ENCODE assay signal across 25 mouse cellular contexts in genomic region chr15:21366366-21366765, GRCm38 (mm10).
DNase-seq lines count a peak whose midpoint lies in the region; ATAC-seq lines count a peak whose summit lies in the region.
"Had no signal": no experiment of that assay in that cellular context is flagged by ENCODE, and none has a peak within 500 bp of the region (broad histone marks: within the 10 kb centered on the region; RNA-seq: fewer than 3 reads in every experiment).

No protein-coding gene starts in this region.

- no peaks in the 10 kb centered on the region for H3K27me3 ChIP-seq in forebrain, embryonic 14.5 days (replicated peaks; ENCODE audit: control insufficient read depth, insufficient read depth, low read length)
- no peaks in the 10 kb centered on the region for H3K27me3 ChIP-seq in forebrain, embryonic 16.5 days (replicated peaks; ENCODE audit: control insufficient read depth, insufficient read depth, low read length)
- no peaks in the 10 kb centered on the region for H3K27me3 ChIP-seq in intestine, embryonic 15.5 days (replicated peaks)
- H3K27me3 ChIP-seq: forebrain, embryonic 13.5 days; heart, embryonic 13.5 days had no signal

- H3K27ac ChIP-seq in forebrain, embryonic 14.5 days (ENCODE audit: low read depth, low read length): no peak overlapping the region
- H3K27ac ChIP-seq in forebrain, embryonic 16.5 days (ENCODE audit: low read length): no peak overlapping the region
- H3K27ac ChIP-seq in intestine, embryonic 15.5 days: no peak overlapping the region
- H3K27ac ChIP-seq: forebrain, embryonic 10.5 days; forebrain, embryonic 13.5 days; heart, adult 2 months; heart, embryonic 10.5 days; heart, embryonic 13.5 days; hindbrain, embryonic 14.5 days; hindbrain, postnatal 0 days had no signal

- H3K4me2 ChIP-seq in forebrain, embryonic 14.5 days (ENCODE audit: low read length): no peak overlapping the region
- H3K4me2 ChIP-seq in forebrain, embryonic 16.5 days (ENCODE audit: low read length): no peak overlapping the region
- no peak overlapping the region for H3K4me2 ChIP-seq in intestine, embryonic 15.5 days (replicated peaks)
- H3K4me2 ChIP-seq: forebrain, embryonic 13.5 days; heart, embryonic 13.5 days; hindbrain, embryonic 14.5 days had no signal

- ATAC-seq in forebrain, embryonic 14.5 days: no peak
- ATAC-seq in forebrain, embryonic 16.5 days: no peak
- no peak for ATAC-seq in intestine, embryonic 15.5 days
- ATAC-seq: activated CD4-positive, CD25-positive, alpha-beta regulatory T cell, adult 4 months; forebrain, embryonic 13.5 days; hindbrain, postnatal 0 days; inflammation-experienced regulatory T-cells, adult 6 months; intestine, postnatal 0 days had no signal

- H3K36me3 ChIP-seq in forebrain, embryonic 14.5 days (ENCODE audit: control insufficient read depth, insufficient read depth, low read length): no peaks in the 10 kb centered on the region
- H3K36me3 ChIP-seq in forebrain, embryonic 16.5 days (ENCODE audit: control insufficient read depth, insufficient read depth): no peaks in the 10 kb centered on the region
- no peaks in the 10 kb centered on the region for H3K36me3 ChIP-seq in intestine, embryonic 15.5 days
- H3K36me3 ChIP-seq: forebrain, embryonic 10.5 days; heart, embryonic 10.5 days; heart, embryonic 13.5 days had no signal

- DNase-seq in forebrain, embryonic 14.5 days (ENCODE audit: low spot score): peak; percentile 7
- DNase-seq in WW6 (ENCODE audit: low read depth, low spot score): peak; percentile 28
- peak; percentile 16 for DNase-seq in retina, postnatal 1 day
- no peak for DNase-seq in kidney, adult 18-20 months
- DNase-seq: adrenal gland, adult 8-10 months; adrenal gland, postnatal 25 days; cerebellum, adult 11-12 months; cerebellum, adult 8-10 months; cerebellum, postnatal 10 days; gastrocnemius, postnatal 10 days; gastrocnemius, postnatal 36 days; heart, adult 2 months; heart, postnatal 14 days; heart, postnatal 4 days had no signal

- H3K4me3 ChIP-seq in forebrain, embryonic 14.5 days (ENCODE audit: low read depth, low read length): no peak overlapping the region
- no peak overlapping the region for H3K4me3 ChIP-seq in forebrain, embryonic 16.5 days (replicated peaks; ENCODE audit: low read length)
- no peak overlapping the region for H3K4me3 ChIP-seq in intestine, embryonic 15.5 days (replicated peaks)
- H3K4me3 ChIP-seq: forebrain, embryonic 10.5 days; forebrain, embryonic 13.5 days; heart, adult 2 months; heart, embryonic 10.5 days; heart, embryonic 13.5 days had no signal

- H3K9me3 ChIP-seq in forebrain, embryonic 14.5 days (replicated peaks; ENCODE audit: control insufficient read depth, low read length): no peaks in the 10 kb centered on the region
- H3K9me3 ChIP-seq in forebrain, embryonic 16.5 days (ENCODE audit: control insufficient read depth, low read length): no peaks in the 10 kb centered on the region
- H3K9me3 ChIP-seq in intestine, embryonic 15.5 days: no peaks in the 10 kb centered on the region
- H3K9me3 ChIP-seq: forebrain, embryonic 10.5 days; forebrain, embryonic 13.5 days; heart, embryonic 10.5 days; heart, embryonic 13.5 days had no signal

- no peaks in the 10 kb centered on the region for H3K4me1 ChIP-seq in forebrain, embryonic 14.5 days (ENCODE audit: control insufficient read depth, insufficient read depth, low read length)
- H3K4me1 ChIP-seq in forebrain, embryonic 16.5 days (replicated peaks; ENCODE audit: control insufficient read depth, insufficient read depth, low read length): no peaks in the 10 kb centered on the region
- no peaks in the 10 kb centered on the region for H3K4me1 ChIP-seq in intestine, embryonic 15.5 days (replicated peaks)
- H3K4me1 ChIP-seq: forebrain, embryonic 13.5 days; heart, embryonic 10.5 days; heart, embryonic 13.5 days had no signal

- H3K9ac ChIP-seq in forebrain, embryonic 14.5 days (ENCODE audit: low read length): no peak overlapping the region
- no peak overlapping the region for H3K9ac ChIP-seq in forebrain, embryonic 16.5 days (replicated peaks; ENCODE audit: low read depth, low read length)
- H3K9ac ChIP-seq in intestine, embryonic 15.5 days: no peak overlapping the region
- H3K9ac ChIP-seq: forebrain, embryonic 13.5 days; heart, embryonic 13.5 days; hindbrain, embryonic 14.5 days had no signal
